Mouse (Mus musculus) bone marrow macrophage, adult 2 months (primary cell): ENCODE measurements at regions not wholly inside any gene's neighbourhood (a gene's known extent, or its start where the extent isn't known, plus 50 kb on each side); places are given as distances from the start of the nearest gene placed in this dataset.

Experiments
- CTCF ChIP-seq: IDR thresholded peaks from 2 replicates; pipeline ENCODE4 v1.5.1; 2012; ENCODE audit warnings: low read depth, mild to moderate bottlenecking, low read length, moderate library complexity
- POLR2A ChIP-seq: IDR thresholded peaks from 2 replicates; pipeline ENCODE4 v1.6.1; 2012; ENCODE audit warnings: mild to moderate bottlenecking, low read depth, low read length, borderline replicate concordance

- TF ChIP-seq POLR2A: no peak
- no peak for TF ChIP-seq CTCF
Measured at GRCm38 (mm10) chr16:24080471-24080870, 91.8 kb upstream of the Bcl6 start.
